Mouse (Mus musculus): Measurements from ENCODE around the gene Zfp398. TPM values are rescaled to one million over a fixed set of nuclear protein-coding genes. Genes with fewer than 3 reads are reported as not detected.

Zfp398 gene
- total and polyA plus RNA-seq, 2 experiments from 2014 or later: 2.9 to 9.1 TPM

- Histone ChIP-seq H3K27me3 (ENCODE audit: control insufficient read depth, insufficient read depth, low read length) (no peaks in the 10 kb centered on the region), H3K9me3 (replicated peaks; ENCODE audit: control insufficient read depth, low read length) (no peaks in the 10 kb centered on the region), H3K36me3 (replicated peaks; ENCODE audit: control insufficient read depth, insufficient read depth, low read length) (no peaks in the 10 kb centered on the region; the same call in none of the 2 replicates), H3K9ac (replicated peaks; ENCODE audit: low read depth, low read length) (no peak overlapping the region), H3K4me3 (ENCODE audit: low read depth, low read length) (no peak overlapping the region), H3K4me1 (ENCODE audit: control insufficient read depth, insufficient read depth) (peaks cover 18% of the 10 kb centered on the region), H3K4me2 (ENCODE audit: low read depth, low read length) (no peak overlapping the region), H3K27ac (ENCODE audit: low read depth) (no peak overlapping the region)
- DNase-seq (ENCODE audit: low spot score) (no peak), ATAC-seq (ENCODE audit: insufficient read depth, low read depth) (no peak)
- TF ChIP-seq CTCF (IDR thresholded peaks at IDR 0.05; ENCODE audit: low read depth) (no peak), EP300 (IDR thresholded peaks at IDR 0.05; ENCODE audit: low read depth) (no peak)
- 82% methylated on average over 1 of the region's 1 CpGs for WGBS
Measured at GRCm38 (mm10) chr6:47816151-47816550, 19.3 kb upstream of the Zfp398 start.

GRCm38 (mm10) chr6:47818721-47819120 is 16.7 kb upstream of the Zfp398 start:
- no peak overlapping the region for H3K27ac ChIP-seq (ENCODE audit: low read depth)
- no peak for TF ChIP-seq EP300 (IDR thresholded peaks at IDR 0.05; ENCODE audit: low read depth)
- TF ChIP-seq CTCF (IDR thresholded peaks at IDR 0.05; ENCODE audit: low read depth): no peak
- H3K4me1 ChIP-seq (ENCODE audit: control insufficient read depth, insufficient read depth): 0 out of 2 replicates have a peak, but pooled peaks cover 5% of the 10 kb centered on the region
- H3K9me3 ChIP-seq (replicated peaks; ENCODE audit: control insufficient read depth, low read length): no peaks in the 10 kb centered on the region
- 90% methylated on average over 8 of the region's 8 CpGs for WGBS
- no peaks in the 10 kb centered on the region for H3K27me3 ChIP-seq (ENCODE audit: control insufficient read depth, insufficient read depth, low read length)
- H3K4me3 ChIP-seq (ENCODE audit: low read depth, low read length): no peak overlapping the region
- DNase-seq (ENCODE audit: low spot score): no peak
- no peak overlapping the region for H3K9ac ChIP-seq (replicated peaks; ENCODE audit: low read depth, low read length)
- ATAC-seq (ENCODE audit: insufficient read depth, low read depth): no peak
- H3K4me2 ChIP-seq (ENCODE audit: low read depth, low read length): no peak overlapping the region
- no peaks in the 10 kb centered on the region; the same call in none of the 2 replicates for H3K36me3 ChIP-seq (replicated peaks; ENCODE audit: control insufficient read depth, insufficient read depth, low read length)

GRCm38 (mm10) chr6:47819626-47820325 is 15.7 kb upstream of the Zfp398 start:
- ATAC-seq (ENCODE audit: insufficient read depth, low read depth): no peak
- Histone ChIP-seq H3K36me3 (replicated peaks; ENCODE audit: control insufficient read depth, insufficient read depth, low read length) (no peaks in the 10 kb centered on the region; the same call in none of the 2 replicates), H3K4me2 (ENCODE audit: low read depth, low read length) (no peak overlapping the region), H3K4me3 (ENCODE audit: low read depth, low read length) (no peak overlapping the region), H3K27ac (ENCODE audit: low read depth) (no peak overlapping the region), H3K4me1 (ENCODE audit: control insufficient read depth, insufficient read depth) (no peaks in the 10 kb centered on the region), H3K27me3 (ENCODE audit: control insufficient read depth, insufficient read depth, low read length) (no peaks in the 10 kb centered on the region), H3K9ac (replicated peaks; ENCODE audit: low read depth, low read length) (no peak overlapping the region), H3K9me3 (replicated peaks; ENCODE audit: control insufficient read depth, low read length) (no peaks in the 10 kb centered on the region)
- WGBS: 87% methylated on average over 23 of the region's 23 CpGs
- DNase-seq (ENCODE audit: low spot score): no peak
- no peak for TF ChIP-seq EP300 (IDR thresholded peaks at IDR 0.05; ENCODE audit: low read depth)
- no peak for TF ChIP-seq CTCF (IDR thresholded peaks at IDR 0.05; ENCODE audit: low read depth)

GRCm38 (mm10) chr6:47821236-47821635 is 14.2 kb upstream of the Zfp398 start:
- DNase-seq (ENCODE audit: low spot score): no peak
- Histone ChIP-seq H3K27ac (ENCODE audit: low read depth) (no peak overlapping the region), H3K27me3 (ENCODE audit: control insufficient read depth, insufficient read depth, low read length) (no peaks in the 10 kb centered on the region), H3K9ac (replicated peaks; ENCODE audit: low read depth, low read length) (no peak overlapping the region), H3K4me1 (ENCODE audit: control insufficient read depth, insufficient read depth) (no peaks in the 10 kb centered on the region), H3K4me2 (ENCODE audit: low read depth, low read length) (no peak overlapping the region), H3K36me3 (replicated peaks; ENCODE audit: control insufficient read depth, insufficient read depth, low read length) (no peaks in the 10 kb centered on the region; the same call in none of the 2 replicates), H3K4me3 (ENCODE audit: low read depth, low read length) (no peak overlapping the region), H3K9me3 (replicated peaks; ENCODE audit: control insufficient read depth, low read length) (no peaks in the 10 kb centered on the region)
- TF ChIP-seq CTCF (IDR thresholded peaks at IDR 0.05; ENCODE audit: low read depth) (no peak), EP300 (IDR thresholded peaks at IDR 0.05; ENCODE audit: low read depth) (no peak)
- no peak for ATAC-seq (ENCODE audit: insufficient read depth, low read depth)
- 83% methylated on average over 5 of the region's 5 CpGs for WGBS

- Histone ChIP-seq H3K4me2 (ENCODE audit: low read depth, low read length) (no peak overlapping the region), H3K4me3 (ENCODE audit: low read depth, low read length) (no peak overlapping the region), H3K27me3 (ENCODE audit: control insufficient read depth, insufficient read depth, low read length) (no peaks in the 10 kb centered on the region), H3K36me3 (replicated peaks; ENCODE audit: control insufficient read depth, insufficient read depth, low read length) (no peaks in the 10 kb centered on the region; the same call in none of the 2 replicates), H3K9me3 (replicated peaks; ENCODE audit: control insufficient read depth, low read length) (no peaks in the 10 kb centered on the region), H3K9ac (replicated peaks; ENCODE audit: low read depth, low read length) (no peak overlapping the region), H3K4me1 (ENCODE audit: control insufficient read depth, insufficient read depth) (no peaks in the 10 kb centered on the region), H3K27ac (ENCODE audit: low read depth) (no peak overlapping the region)
- ATAC-seq (ENCODE audit: insufficient read depth, low read depth): no peak
- WGBS: 89% methylated on average over 6 of the region's 6 CpGs
- TF ChIP-seq EP300 (IDR thresholded peaks at IDR 0.05; ENCODE audit: low read depth) (no peak), CTCF (IDR thresholded peaks at IDR 0.05; ENCODE audit: low read depth) (no peak)
- DNase-seq (ENCODE audit: low spot score): no peak
Measured at GRCm38 (mm10) chr6:47821776-47822175, 13.7 kb upstream of the Zfp398 start.

GRCm38 (mm10) chr6:47824241-47824640 is 11.2 kb upstream of the Zfp398 start:
- no peak for DNase-seq (ENCODE audit: low spot score)
- H3K9me3 ChIP-seq (replicated peaks; ENCODE audit: control insufficient read depth, low read length): no peaks in the 10 kb centered on the region
- H3K9ac ChIP-seq (replicated peaks; ENCODE audit: low read depth, low read length): no peak overlapping the region
- H3K27ac ChIP-seq (ENCODE audit: low read depth): no peak overlapping the region
- no peaks in the 10 kb centered on the region for H3K27me3 ChIP-seq (ENCODE audit: control insufficient read depth, insufficient read depth, low read length)
- no peaks in the 10 kb centered on the region; the same call in none of the 2 replicates for H3K36me3 ChIP-seq (replicated peaks; ENCODE audit: control insufficient read depth, insufficient read depth, low read length)
- 59% methylated on average over 2 of the region's 2 CpGs for WGBS
- H3K4me3 ChIP-seq (ENCODE audit: low read depth, low read length): no peak overlapping the region
- no peak for ATAC-seq (ENCODE audit: insufficient read depth, low read depth)
- TF ChIP-seq EP300 (IDR thresholded peaks at IDR 0.05; ENCODE audit: low read depth): no peak
- TF ChIP-seq CTCF (IDR thresholded peaks at IDR 0.05; ENCODE audit: low read depth): no peak
- no peaks in the 10 kb centered on the region for H3K4me1 ChIP-seq (ENCODE audit: control insufficient read depth, insufficient read depth)
- no peak overlapping the region for H3K4me2 ChIP-seq (ENCODE audit: low read depth, low read length)
